Mouse (Mus musculus) olfactory bulb, adult 2 months (tissue): ENCODE measurements around the gene Adcy4. TPM values are rescaled to one million over a fixed set of nuclear protein-coding genes. Genes with fewer than 3 reads are reported as not detected.
A peak's percentile ranks its signal among the peaks of the same experiment; 100 is the strongest.
"Not testable (repeated sequence)": the region's sequence is repeated elsewhere in the genome, so short reads cannot be mapped to it uniquely, and the experiment has no call there.

Source experiments
- H3K27ac ChIP-seq: fragments of 200-500 bp; 2 replicates; pipeline ENCODE4 v1.5.1; 2012; ENCODE audit warnings: low read depth, low read length; ENCODE audit not compliant: insufficient read depth
- H3K4me1 ChIP-seq: fragments of 200-500 bp; 2 replicates; pipeline ENCODE4 v1.6.1; 2012; ENCODE audit warnings: low read length; ENCODE audit not compliant: control insufficient read depth, insufficient read depth
- H3K4me3 ChIP-seq: fragments of 200-500 bp; 2 replicates; pipeline ENCODE4 v1.5.1; 2012; ENCODE audit warnings: mild to moderate bottlenecking, low read depth, low read length, moderate library complexity; ENCODE audit not compliant: insufficient read depth
- CTCF ChIP-seq: fragments of 200-500 bp; IDR thresholded peaks from 2 replicates; pipeline ENCODE4 v1.5.1; 2012; ENCODE audit warnings: low read depth, mild to moderate bottlenecking, low read length, moderate library complexity; ENCODE audit not compliant: insufficient read depth
- POLR2A ChIP-seq: fragments of 200-500 bp; IDR thresholded peaks from 2 replicates; pipeline ENCODE4 v1.6.1; 2012; ENCODE audit warnings: mild to moderate bottlenecking, low read depth, low read length, moderate library complexity; ENCODE audit not compliant: insufficient read depth
- WGBS: fragments of 180-500 bp; shearing (Covaris S2); methylation state at CpG from one replicate; pipeline ENCODE4 v1.1.7; 2018; 5-methylcytosine and 5-hydroxymethylcytosine counted together
- polyA plus RNA-seq: library from polyadenylated mRNA; stranded (reverse); fragments of >200 nt; gene quantifications from 2 replicates; pipeline ENCODE4 v1.2.4, GENCODE M21; 2012; ENCODE audit warnings: low replicate concordance; ENCODE audit not compliant: missing spikeins, insufficient read depth, insufficient read length

The Adcy4 gene
- polyA plus RNA-seq, 1 experiment: not detected

DNA sequence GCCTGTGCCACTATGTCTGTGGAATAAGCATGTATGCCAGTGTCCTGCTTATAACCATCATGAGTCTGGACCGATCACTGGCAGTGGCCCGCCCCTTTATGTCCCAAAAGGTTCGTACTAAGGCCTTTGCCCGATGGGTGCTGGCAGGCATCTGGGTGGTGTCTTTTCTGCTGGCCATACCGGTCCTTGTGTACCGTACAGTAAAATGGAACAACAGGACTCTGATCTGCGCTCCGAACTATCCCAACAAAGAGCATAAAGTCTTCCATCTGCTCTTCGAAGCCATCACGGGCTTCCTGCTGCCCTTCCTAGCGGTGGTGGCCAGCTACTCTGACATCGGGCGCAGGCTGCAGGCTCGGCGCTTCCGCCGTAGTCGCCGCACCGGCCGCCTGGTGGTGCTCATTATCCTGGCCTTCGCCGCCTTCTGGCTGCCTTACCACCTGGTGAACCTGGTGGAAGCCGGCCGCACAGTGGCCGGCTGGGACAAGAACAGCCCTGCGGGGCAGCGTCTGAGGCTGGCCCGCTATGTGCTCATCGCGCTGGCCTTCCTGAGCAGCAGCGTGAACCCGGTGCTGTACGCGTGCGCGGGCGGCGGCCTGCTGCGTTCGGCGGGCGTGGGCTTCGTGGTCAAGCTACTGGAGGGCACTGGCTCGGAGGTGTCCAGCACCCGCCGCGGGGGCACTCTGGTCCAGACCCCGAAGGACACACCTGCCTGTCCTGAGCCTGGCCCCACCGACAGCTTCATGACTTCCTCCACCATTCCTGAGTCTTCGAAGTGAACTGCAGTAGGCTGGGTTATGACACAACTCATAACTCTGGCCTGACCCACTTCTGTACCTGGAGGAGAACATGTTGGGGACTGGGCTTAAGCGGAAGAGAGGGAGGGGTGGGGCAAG is 16.1 kb downstream of the Adcy4 start:
- TF ChIP-seq CTCF (peak; percentile 36; the same call in 1 of the 2 replicates), POLR2A (0 out of 2 replicates have a peak, but pooled peaks have one; percentile 20)
- no peak overlapping the region for H3K27ac ChIP-seq
- 12% methylated on average over 52 of the region's 52 CpGs for WGBS
- H3K4me1 ChIP-seq: peaks cover 9% of the 10 kb centered on the region
- H3K4me3 ChIP-seq: peak overlapping the region; percentile 41

GRCm38 (mm10) chr14:55765696-55766095 is 18.2 kb downstream of the Adcy4 start, which contains the start of gene Ltb4r1:
Gene Ltb4r1 (plus strand): TSS chr14:55765962.
- no peak within 1 kb of the TSS for H3K4me3 ChIP-seq
- WGBS: 75% methylated on average over 4 of the region's 4 CpGs
- no peak for TF ChIP-seq POLR2A
- no peak for TF ChIP-seq CTCF
- no peak within 1 kb of the TSS for H3K27ac ChIP-seq
- peaks cover 21% of the 10 kb centered on the region for H3K4me1 ChIP-seq

DNA sequence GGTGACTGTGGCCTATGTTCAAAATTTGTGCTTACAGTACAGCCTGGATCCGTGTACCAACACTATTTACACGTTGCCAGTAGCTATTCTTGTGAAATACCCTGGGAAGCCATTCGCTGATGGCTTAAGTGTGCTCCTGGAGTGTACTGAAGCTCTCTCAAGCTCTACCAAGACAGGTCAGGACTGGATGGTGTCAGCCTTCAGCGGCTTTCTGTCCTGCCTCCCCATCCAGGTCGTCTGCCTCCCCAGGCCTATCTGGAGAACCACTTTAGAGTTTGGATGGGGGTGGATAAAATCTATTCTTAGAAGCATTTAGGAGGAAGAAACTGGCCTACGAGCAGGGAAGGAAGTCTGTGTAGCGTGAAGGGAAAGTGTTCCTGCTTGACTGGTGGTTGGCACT is 20.7 kb downstream of the Adcy4 start:
- no peak for TF ChIP-seq CTCF
- no peak for TF ChIP-seq POLR2A
- Histone ChIP-seq H3K4me1 (peaks cover 21% of the 10 kb centered on the region), H3K27ac (no peak overlapping the region), H3K4me3 (no peak overlapping the region)
- 58% methylated on average over 7 of the region's 7 CpGs for WGBS

GRCm38 (mm10) chr14:55762001-55762821 is 21.7 kb downstream of the Adcy4 start:
- peak overlapping the region; percentile 59 for H3K4me3 ChIP-seq
- peaks cover 13% of the 10 kb centered on the region for H3K4me1 ChIP-seq
- no peak overlapping the region for H3K27ac ChIP-seq
- 2% methylated on average over 77 of the region's 77 CpGs for WGBS
- TF ChIP-seq POLR2A (no peak), CTCF (no peak)

GRCm38 (mm10) chr14:55761163-55761562 is 22.7 kb downstream of the Adcy4 start, which contains the start of gene Ltb4r2:
Gene Ltb4r2 (plus strand): TSS chr14:55761428.
- no peak within 1 kb of the TSS for H3K27ac ChIP-seq
- 79% methylated on average over 6 of the region's 6 CpGs for WGBS
- H3K4me1 ChIP-seq: peaks cover 13% of the 10 kb centered on the region

GRCm38 (mm10) chr14:55760156-55760555 is 23.7 kb downstream of the Adcy4 start:
- TF ChIP-seq CTCF: peak; percentile 34; the same call in 1 of the 2 replicates
- WGBS: 1% methylated on average over 6 of the region's 6 CpGs
- H3K4me1 ChIP-seq: peaks cover 13% of the 10 kb centered on the region
- H3K27ac ChIP-seq, H3K4me3 ChIP-seq: not testable (repeated sequence)

More at GRCm38 (mm10) chr14:55761163-55761562, 22.7 kb downstream of the Adcy4 start, which contains the start of gene Ltb4r2:
- peak within 1 kb of the TSS; percentile 59 for H3K4me3 ChIP-seq
- TF ChIP-seq POLR2A (no peak), CTCF (no peak)

GRCm38 (mm10) chr14:55758363-55758784 is 25.5 kb downstream of the Adcy4 start, which contains the start of gene Cideb:
Gene Cideb (minus strand): TSS chr14:55758458.
- 11% methylated on average over 8 of the region's 8 CpGs for WGBS
- peaks cover 13% of the 10 kb centered on the region for H3K4me1 ChIP-seq
- H3K27ac ChIP-seq: no peak within 1 kb of the TSS
- H3K4me3 ChIP-seq: no peak within 1 kb of the TSS
- no peak for TF ChIP-seq CTCF
- TF ChIP-seq POLR2A: no peak

GRCm38 (mm10) chr14:55757566-55757965 is 26.3 kb downstream of the Adcy4 start:
- 82% methylated on average over 6 of the region's 6 CpGs for WGBS
- Histone ChIP-seq H3K4me3 (no peak overlapping the region), H3K27ac (no peak overlapping the region), H3K4me1 (peaks cover 10% of the 10 kb centered on the region)
- no peak for TF ChIP-seq CTCF
- TF ChIP-seq POLR2A: no peak
